ENCODE assay signal across 15 mouse cellular contexts in genomic region chr19:23699131-23699530, GRCm38 (mm10). TPM values are rescaled to one million over a fixed set of nuclear protein-coding genes. Genes with fewer than 3 reads are reported as not detected.
"Had no signal": no experiment of that assay in that cellular context is flagged by ENCODE, and none has a peak within 500 bp of the region (broad histone marks: within the 10 kb centered on the region; RNA-seq: fewer than 3 reads in every experiment).

No protein-coding gene starts in this region.

- H3K9me3 ChIP-seq: liver, embryonic 15.5 days; megakaryocyte, embryonic 14.5 days; midbrain, embryonic 12.5 days; stomach, embryonic 15.5 days had no signal

- H3K27ac ChIP-seq: kidney, postnatal 0 days; liver, embryonic 15.5 days; midbrain, embryonic 12.5 days; stomach, embryonic 15.5 days had no signal

- ATAC-seq: midbrain, embryonic 16.5 days had no signal

- DNase-seq: kidney, adult 11 months; layer of hippocampus, adult 9-11 months; left cerebral cortex, postnatal 4 days; lung, adult 2 months; right cerebral cortex, postnatal 14 days; thymus, adult 2 months; thymus, postnatal 36 days had no signal

- H3K4me3 ChIP-seq: liver, embryonic 15.5 days; megakaryocyte, embryonic 14.5 days; midbrain, embryonic 12.5 days; stomach, embryonic 15.5 days had no signal

- H3K9ac ChIP-seq: liver, embryonic 15.5 days; midbrain, embryonic 12.5 days; stomach, embryonic 15.5 days had no signal

- H3K27me3 ChIP-seq: liver, embryonic 15.5 days; megakaryocyte, embryonic 14.5 days; midbrain, embryonic 12.5 days; stomach, embryonic 15.5 days had no signal

- H3K4me1 ChIP-seq: liver, embryonic 15.5 days; midbrain, embryonic 12.5 days; stomach, embryonic 15.5 days had no signal

- H3K4me2 ChIP-seq: liver, embryonic 11.5 days; liver, embryonic 15.5 days; midbrain, embryonic 12.5 days; stomach, embryonic 15.5 days had no signal

RNA-seq across cellular contexts. Expression of gene 1700028P14Rik, which starts 46.5 kb away (rescaled TPM):
- polyA plus RNA-seq: limb, embryonic 14.5 days; liver, embryonic 11.5 days; liver, embryonic 15.5 days; midbrain, embryonic 12.5 days; stomach, embryonic 15.5 days had no signal
